Mouse (Mus musculus) left cerebral cortex, postnatal 36 days (tissue): ENCODE data around the gene Gm20888. TPM values are rescaled to one million over a fixed set of nuclear protein-coding genes. Genes with fewer than 3 reads are reported as not detected.
"Not testable (repeated sequence)": the region's sequence is repeated elsewhere in the genome, so short reads cannot be mapped to it uniquely, and the experiment has no call there.

ENCODE experiments used
- DNase-seq, 2 experiments: peaks; one replicate each; pipeline ENCODE4 v3.0.0; 2021 to 2022; ENCODE audit warnings: low spot score in 2 of 2, mixed read lengths in 1 of 2
- intact Hi-C: fragments of 180-260 bp; cut with DNase I; formaldehyde crosslinking; loops from one replicate; pipeline ENCODE4 v1.15.1; 2025
- total RNA-seq, 2 experiments: library from RNA; stranded (reverse); gene quantifications; 2 replicates each; pipeline ENCODE4 v1.2.3; 2021

The Gm20888 gene
- not detected for total RNA-seq

DNA sequence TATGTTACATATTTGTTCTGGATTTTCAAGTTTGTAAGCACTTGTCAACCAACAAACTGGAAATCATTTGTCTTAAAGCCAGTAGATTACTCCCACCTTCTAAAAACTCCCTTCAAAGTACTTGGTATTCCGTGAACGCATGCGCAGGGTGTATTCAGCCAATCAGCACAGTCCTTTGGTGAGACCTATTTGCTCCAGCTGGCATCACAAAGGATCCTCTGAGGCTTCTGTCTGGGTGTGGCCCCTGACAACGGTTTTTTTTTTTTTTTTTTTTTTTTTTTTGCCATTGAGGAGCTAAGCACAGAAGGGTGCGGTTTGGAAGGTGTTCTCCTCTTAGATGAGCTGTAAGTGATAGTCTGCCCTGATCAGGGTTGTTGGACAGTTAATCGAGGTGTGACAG lies at the start of gene Gm20888:
Gene Gm20888, plus strand, starts transcription at position 301 of the 400 bp plus-strand sequence.
- intact Hi-C loops, DNase-seq: not testable (repeated sequence)

Other genes starting within 250 kb of the Gm20888 start
- not detected for gene Gm21118, start 168.2 kb upstream of the Gm20888 start, total RNA-seq
- gene Gm29423, start 138.6 kb upstream of the Gm20888 start, total RNA-seq = not detected
- gene Gm29644, start 138.5 kb upstream of the Gm20888 start, total RNA-seq = not detected